Mouse (Mus musculus): ENCODE data around the gene Chst3. TPM values are rescaled to one million over a fixed set of nuclear protein-coding genes. Genes with fewer than 3 reads are reported as not detected.
"Not testable (repeated sequence)": the region's sequence is repeated elsewhere in the genome, so short reads cannot be mapped to it uniquely, and the experiment has no call there.

The Chst3 gene
- polyA plus RNA-seq, 1 experiment from 2014 or later = 3.0 TPM

GRCm38 (mm10) chr10:60252187-60252586 lies 33.1 kb upstream of the Chst3 start:
- Histone ChIP-seq H3K9ac (no peak overlapping the region), H3K27me3 (no peaks in the 10 kb centered on the region), H3K9me3 (no peaks in the 10 kb centered on the region), H3K27ac (no peak overlapping the region), H3K4me2 (no peak overlapping the region), H3K4me1 (0 out of 2 replicates have a peak, but pooled peaks cover 3% of the 10 kb centered on the region), H3K36me3 (no peaks in the 10 kb centered on the region), H3K4me3 (no peak overlapping the region)
- ATAC-seq (ENCODE audit: insufficient number of reproducible peaks, low FRiP score, low TSS enrichment, low read depth) = no peak
- WGBS = 63% methylated on average over 4 of the region's 4 CpGs

GRCm38 (mm10) chr10:60250426-60250965 lies 31.4 kb upstream of the Chst3 start:
- Histone ChIP-seq H3K4me1 (0 out of 2 replicates have a peak, but pooled peaks cover 3% of the 10 kb centered on the region), H3K4me2 (no peak overlapping the region), H3K9ac (no peak overlapping the region), H3K9me3 (no peaks in the 10 kb centered on the region), H3K27ac (no peak overlapping the region), H3K36me3 (no peaks in the 10 kb centered on the region), H3K4me3 (no peak overlapping the region), H3K27me3 (no peaks in the 10 kb centered on the region)
- WGBS = 79% methylated on average over 13 of the region's 13 CpGs
- no peak for ATAC-seq (ENCODE audit: insufficient number of reproducible peaks, low FRiP score, low TSS enrichment, low read depth)

DNA sequence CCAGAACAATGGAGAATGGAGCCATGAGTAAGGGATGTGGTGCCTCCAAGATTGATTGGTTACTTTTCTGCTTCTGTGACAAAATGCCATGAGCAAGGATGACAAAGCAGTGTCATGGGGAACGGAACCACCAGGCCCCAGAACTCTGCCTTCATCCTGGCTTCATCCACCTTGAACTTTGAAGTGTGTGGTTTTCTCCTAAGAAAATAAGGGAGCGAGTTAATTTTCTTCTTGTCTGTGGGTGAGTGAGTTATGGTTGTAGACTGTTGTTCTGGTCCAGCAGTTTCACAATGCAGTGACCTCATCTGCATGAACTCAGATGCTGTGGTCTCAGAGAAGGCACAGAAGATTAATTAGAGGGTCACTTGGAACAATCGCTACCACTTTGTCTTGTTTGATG lies 29.3 kb upstream of the Chst3 start:
- ATAC-seq (ENCODE audit: insufficient number of reproducible peaks, low FRiP score, low TSS enrichment, low read depth) = not testable (repeated sequence)

GRCm38 (mm10) chr10:60246519-60246918 lies 27.5 kb upstream of the Chst3 start:
- H3K36me3 ChIP-seq = no peaks in the 10 kb centered on the region
- 39% methylated on average over 5 of the region's 5 CpGs for WGBS
- ATAC-seq (ENCODE audit: insufficient number of reproducible peaks, low FRiP score, low TSS enrichment, low read depth) = no peak

More for the DNA sequence above, 29.3 kb upstream of the Chst3 start:
- 77% methylated on average over 3 of the region's 3 CpGs for WGBS
- H3K4me1 ChIP-seq, H3K27me3 ChIP-seq, H3K4me3 ChIP-seq, H3K36me3 ChIP-seq, H3K9ac ChIP-seq, H3K9me3 ChIP-seq, H3K27ac ChIP-seq, H3K4me2 ChIP-seq: not testable (repeated sequence)

DNA sequence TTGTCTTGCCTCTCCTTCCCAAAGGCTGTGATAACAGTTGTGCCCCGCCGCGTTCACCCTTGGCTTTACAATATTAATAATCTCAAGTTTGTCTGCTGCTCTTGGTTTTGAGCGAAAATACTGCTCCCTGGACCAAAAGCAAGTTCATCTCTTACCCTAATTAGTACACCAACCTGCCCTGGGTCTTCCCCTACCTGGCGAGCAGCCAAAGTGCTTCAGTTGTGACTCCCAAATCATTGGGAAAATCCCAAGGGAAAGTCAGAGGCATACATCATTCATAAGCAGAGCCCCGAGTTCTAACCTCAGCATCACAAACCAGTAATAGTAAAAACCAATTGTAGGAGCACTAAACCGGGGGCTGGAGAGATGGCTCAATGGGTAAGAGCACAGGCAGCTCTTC lies 26.6 kb upstream of the Chst3 start:
- 82% methylated on average over 7 of the region's 7 CpGs for WGBS
- no peak overlapping the region for H3K27ac ChIP-seq
- H3K4me1 ChIP-seq = 0 out of 2 replicates have a peak, but pooled peaks cover 2% of the 10 kb centered on the region
- H3K4me2 ChIP-seq = no peak overlapping the region
- no peaks in the 10 kb centered on the region for H3K36me3 ChIP-seq
- no peak overlapping the region for H3K4me3 ChIP-seq
- H3K27me3 ChIP-seq = no peaks in the 10 kb centered on the region
- H3K9me3 ChIP-seq = no peaks in the 10 kb centered on the region
- no peak overlapping the region for H3K9ac ChIP-seq
- ATAC-seq (ENCODE audit: insufficient number of reproducible peaks, low FRiP score, low TSS enrichment, low read depth) = no peak

More at GRCm38 (mm10) chr10:60246519-60246918, 27.5 kb upstream of the Chst3 start:
- Histone ChIP-seq H3K4me2 (no peak overlapping the region), H3K4me1 (0 out of 2 replicates have a peak, but pooled peaks cover 2% of the 10 kb centered on the region), H3K9ac (no peak overlapping the region), H3K9me3 (no peaks in the 10 kb centered on the region), H3K4me3 (no peak overlapping the region), H3K27me3 (no peaks in the 10 kb centered on the region), H3K27ac (no peak overlapping the region)

DNA sequence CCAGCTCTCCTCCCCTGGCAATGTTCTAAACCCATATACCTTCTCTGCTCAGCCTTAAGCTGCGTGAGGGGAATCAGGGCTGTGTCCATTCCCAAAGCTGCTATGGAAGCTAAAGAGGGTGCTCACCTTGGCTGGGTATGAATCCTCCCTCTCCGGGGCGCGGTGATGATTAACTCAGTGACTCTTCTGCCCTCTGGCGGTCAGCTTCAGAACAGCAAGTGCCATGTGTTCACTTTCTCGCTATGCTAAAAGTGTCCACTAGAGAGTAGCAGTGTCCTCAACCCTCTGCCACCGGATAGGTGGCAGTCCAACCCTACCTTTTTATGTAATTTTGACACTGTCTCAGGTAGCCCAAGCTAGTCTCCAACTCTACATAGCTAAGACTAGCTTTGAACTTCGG lies 26.0 kb upstream of the Chst3 start:
- 5% methylated on average over 8 of the region's 8 CpGs for WGBS

DNA sequence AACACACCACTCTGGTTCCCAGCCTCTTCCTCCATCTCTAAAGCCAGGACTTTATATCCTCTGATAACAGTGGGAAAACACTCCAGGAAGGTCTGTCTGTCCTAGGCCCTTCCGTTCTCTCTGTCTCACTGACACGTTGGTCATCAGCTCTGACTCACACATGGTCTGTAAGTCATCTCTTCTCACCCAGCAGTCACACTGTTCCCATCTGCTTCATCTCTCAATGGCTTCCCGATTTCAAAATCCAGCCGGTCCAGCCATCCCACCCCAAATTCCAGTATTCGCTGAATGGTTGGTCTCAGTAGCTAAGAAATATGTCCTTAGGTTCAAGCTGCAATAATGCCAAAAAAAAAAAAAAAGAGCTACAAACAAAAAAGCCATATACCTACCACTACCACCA lies 24.9 kb upstream of the Chst3 start:
- Histone ChIP-seq H3K9me3 (no peaks in the 10 kb centered on the region), H3K4me1 (0 out of 2 replicates have a peak, but pooled peaks cover 2% of the 10 kb centered on the region), H3K4me2 (no peak overlapping the region), H3K27me3 (no peaks in the 10 kb centered on the region), H3K4me3 (no peak overlapping the region), H3K27ac (no peak overlapping the region), H3K36me3 (no peaks in the 10 kb centered on the region), H3K9ac (no peak overlapping the region)
- WGBS = 74% methylated on average over 5 of the region's 5 CpGs
- ATAC-seq (ENCODE audit: insufficient number of reproducible peaks, low FRiP score, low TSS enrichment, low read depth) = no peak

More for the DNA sequence above, 26.0 kb upstream of the Chst3 start:
- no peak overlapping the region for H3K4me3 ChIP-seq
- H3K27me3 ChIP-seq = no peaks in the 10 kb centered on the region
- no peak overlapping the region for H3K27ac ChIP-seq
- no peaks in the 10 kb centered on the region for H3K36me3 ChIP-seq
- H3K4me1 ChIP-seq = 0 out of 2 replicates have a peak, but pooled peaks cover 2% of the 10 kb centered on the region
- H3K4me2 ChIP-seq = no peak overlapping the region
- 0 out of 2 replicates have a peak, but pooled peaks have one; percentile 48 for ATAC-seq (ENCODE audit: insufficient number of reproducible peaks, low FRiP score, low TSS enrichment, low read depth)
- no peak overlapping the region for H3K9ac ChIP-seq
- H3K9me3 ChIP-seq = no peaks in the 10 kb centered on the region

GRCm38 (mm10) chr10:60240416-60240815 lies 21.4 kb upstream of the Chst3 start:
- 62% methylated on average over 6 of the region's 6 CpGs for WGBS
- Histone ChIP-seq H3K4me2 (no peak overlapping the region), H3K36me3 (no peaks in the 10 kb centered on the region), H3K9me3 (no peaks in the 10 kb centered on the region), H3K27ac (no peak overlapping the region), H3K9ac (no peak overlapping the region), H3K27me3 (no peaks in the 10 kb centered on the region), H3K4me3 (no peak overlapping the region), H3K4me1 (0 out of 2 replicates have a peak, but pooled peaks cover 2% of the 10 kb centered on the region)
- ATAC-seq (ENCODE audit: insufficient number of reproducible peaks, low FRiP score, low TSS enrichment, low read depth) = no peak

- Histone ChIP-seq H3K36me3 (no peaks in the 10 kb centered on the region), H3K9me3 (no peaks in the 10 kb centered on the region), H3K27ac (no peak overlapping the region), H3K4me2 (no peak overlapping the region), H3K4me3 (no peak overlapping the region), H3K4me1 (no peaks in the 10 kb centered on the region), H3K27me3 (no peaks in the 10 kb centered on the region), H3K9ac (no peak overlapping the region)
- ATAC-seq (ENCODE audit: insufficient number of reproducible peaks, low FRiP score, low TSS enrichment, low read depth) = no peak
- 66% methylated on average over 10 of the region's 10 CpGs for WGBS
These were observed 18.6 kb upstream of the Chst3 start for GRCm38 (mm10) chr10:60237475-60238154.

DNA sequence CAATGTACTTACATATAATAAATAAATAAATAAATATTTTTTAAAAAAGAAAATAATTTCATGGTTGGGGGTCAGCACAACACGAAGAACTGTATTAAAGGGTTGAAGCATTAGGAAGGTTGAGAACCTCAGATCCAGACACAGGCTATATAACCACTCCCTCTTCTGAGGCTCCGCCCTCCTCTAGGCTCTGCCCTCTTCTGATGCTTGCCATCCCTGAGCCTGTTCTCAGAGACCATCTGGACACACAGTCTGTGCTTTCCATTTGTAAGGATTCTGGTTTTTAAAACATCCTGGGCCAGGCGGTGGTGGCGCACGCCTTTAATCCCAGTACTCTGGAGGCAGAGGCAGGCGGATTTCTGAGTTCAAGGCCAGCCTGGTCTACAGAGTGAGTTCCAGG lies 16.8 kb upstream of the Chst3 start:
- 87% methylated on average over 6 of the region's 6 CpGs for WGBS
- not testable (repeated sequence) for H3K4me3 ChIP-seq; H3K27me3 ChIP-seq; H3K9ac ChIP-seq; H3K27ac ChIP-seq; H3K4me1 ChIP-seq; H3K36me3 ChIP-seq; ATAC-seq (ENCODE audit: insufficient number of reproducible peaks, low FRiP score, low TSS enrichment, low read depth); H3K9me3 ChIP-seq; H3K4me2 ChIP-seq

GRCm38 (mm10) chr10:60234006-60234405 lies 14.9 kb upstream of the Chst3 start:
- no peaks in the 10 kb centered on the region for H3K9me3 ChIP-seq
- H3K36me3 ChIP-seq = no peaks in the 10 kb centered on the region
- no peak for ATAC-seq (ENCODE audit: insufficient number of reproducible peaks, low FRiP score, low TSS enrichment, low read depth)
- H3K4me2 ChIP-seq = no peak overlapping the region
- H3K9ac ChIP-seq = no peak overlapping the region
- 80% methylated on average over 9 of the region's 9 CpGs for WGBS
- H3K27ac ChIP-seq = no peak overlapping the region
- no peaks in the 10 kb centered on the region for H3K27me3 ChIP-seq
- H3K4me1 ChIP-seq = 0 out of 2 replicates have a peak, but pooled peaks cover 2% of the 10 kb centered on the region
- no peak overlapping the region for H3K4me3 ChIP-seq

DNA sequence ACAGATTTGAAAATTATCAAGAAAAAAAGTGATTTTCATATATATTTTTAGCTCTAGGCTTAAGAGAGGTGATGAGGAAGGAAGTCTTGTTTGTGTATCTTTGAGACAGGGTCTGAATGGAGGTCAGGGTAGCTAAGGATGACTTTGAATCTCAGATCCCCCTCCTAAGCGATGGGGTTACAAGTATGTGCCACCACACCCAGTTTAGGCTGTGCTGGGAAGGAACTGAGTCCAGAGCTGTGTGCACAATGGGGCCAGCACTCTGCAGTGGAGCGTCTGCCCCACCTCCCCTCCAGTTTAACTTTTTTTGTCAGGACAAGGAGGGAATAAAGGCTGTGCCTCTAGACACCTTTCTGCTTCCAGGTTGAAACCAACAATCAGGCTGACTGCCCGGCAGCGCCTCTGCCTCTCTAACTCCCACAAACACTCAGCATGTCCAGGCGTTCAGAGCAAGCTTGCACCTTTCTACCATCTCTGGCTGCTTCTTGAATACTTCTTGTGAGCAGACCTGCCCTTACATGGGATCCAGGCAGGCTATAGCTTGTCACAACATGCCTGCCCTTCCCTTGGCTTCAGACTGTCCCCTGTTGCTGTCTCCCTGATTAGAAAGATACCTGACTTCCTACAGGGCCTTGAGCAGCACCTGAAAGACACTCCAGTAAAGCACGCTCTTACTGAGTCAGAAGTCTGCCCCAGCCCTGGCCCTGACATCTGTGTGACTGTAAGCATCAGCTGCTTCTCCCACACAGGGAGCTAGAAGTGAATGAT lies 11.4 kb upstream of the Chst3 start:
- Histone ChIP-seq H3K27me3 (no peaks in the 10 kb centered on the region), H3K4me2 (no peak overlapping the region), H3K4me1 (0 out of 2 replicates have a peak, but pooled peaks cover 2% of the 10 kb centered on the region), H3K4me3 (no peak overlapping the region), H3K9ac (no peak overlapping the region), H3K9me3 (no peaks in the 10 kb centered on the region), H3K36me3 (no peaks in the 10 kb centered on the region), H3K27ac (peak overlapping the region; percentile 58)
- ATAC-seq (ENCODE audit: insufficient number of reproducible peaks, low FRiP score, low TSS enrichment, low read depth) = 0 out of 2 replicates have a peak, but pooled peaks have one; percentile 32
- 65% methylated on average over 6 of the region's 6 CpGs for WGBS

Measured in limb, embryonic 15.5 days (tissue).